Mouse (Mus musculus): ENCODE measurements around the gene Atp2b2.

The Atp2b2 gene

DNA sequence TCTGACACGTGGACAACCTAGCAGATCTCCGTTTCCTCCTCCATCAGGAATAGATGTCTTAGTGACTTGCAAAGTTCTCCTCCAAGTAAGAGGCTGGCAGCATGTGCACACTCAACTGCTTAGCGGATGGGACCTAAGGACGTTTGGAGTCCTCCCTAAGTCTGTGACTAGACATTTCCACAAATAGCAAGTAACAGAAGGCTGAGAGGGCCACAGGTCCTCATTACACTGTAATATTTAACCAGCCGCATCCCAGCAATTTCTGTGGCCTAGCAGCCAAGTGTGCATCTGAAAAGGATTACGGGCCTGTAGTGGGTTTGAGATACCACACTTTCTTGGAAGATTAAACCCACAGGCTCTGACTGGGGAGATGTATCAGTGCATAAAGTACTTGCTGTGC is 30.4 kb downstream of the Atp2b2 start:
- DNase-seq (ENCODE audit: low spot score), result no peak

DNA sequence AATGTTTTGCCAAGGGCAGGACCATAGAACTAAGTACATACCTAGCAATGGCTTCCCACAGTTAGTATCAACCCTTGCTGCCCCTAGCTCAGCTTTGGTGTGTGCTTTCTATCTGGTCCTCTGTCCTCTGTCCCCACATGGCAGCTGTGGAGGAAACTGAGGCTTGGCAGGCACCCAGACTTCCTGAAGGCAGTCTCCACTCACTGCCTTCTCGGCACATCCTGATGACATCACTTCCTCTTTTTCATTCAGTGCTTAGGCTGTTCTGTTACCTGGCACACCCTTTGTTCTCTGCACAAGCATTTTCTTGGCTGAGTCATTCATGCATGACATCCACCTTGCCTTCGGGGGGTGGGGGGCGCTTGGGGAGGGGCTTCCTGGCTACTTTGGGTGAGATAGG is 38.6 kb downstream of the Atp2b2 start:
- no peak for DNase-seq (ENCODE audit: low spot score)

DNA sequence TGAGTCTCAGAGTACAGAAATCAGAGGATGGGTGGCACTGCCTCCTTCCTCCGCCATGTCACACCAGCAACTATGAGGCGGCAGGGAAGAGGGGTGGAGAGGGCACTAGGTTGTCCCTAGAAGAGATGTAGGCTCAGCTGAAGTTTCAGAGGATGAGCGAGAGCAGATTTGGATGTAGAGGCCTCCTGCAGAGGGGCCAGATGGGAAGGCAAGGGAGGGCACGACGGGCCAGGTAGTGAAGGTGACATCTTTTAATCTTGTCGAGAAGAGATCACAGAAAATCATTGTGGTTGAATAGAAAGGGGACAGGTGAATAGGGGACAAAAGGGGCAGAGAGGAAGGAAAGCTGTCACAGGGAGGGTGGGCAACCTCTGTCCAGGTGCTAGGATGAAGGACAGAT is 41.5 kb downstream of the Atp2b2 start:
- DNase-seq (ENCODE audit: low spot score), result no peak

DNA sequence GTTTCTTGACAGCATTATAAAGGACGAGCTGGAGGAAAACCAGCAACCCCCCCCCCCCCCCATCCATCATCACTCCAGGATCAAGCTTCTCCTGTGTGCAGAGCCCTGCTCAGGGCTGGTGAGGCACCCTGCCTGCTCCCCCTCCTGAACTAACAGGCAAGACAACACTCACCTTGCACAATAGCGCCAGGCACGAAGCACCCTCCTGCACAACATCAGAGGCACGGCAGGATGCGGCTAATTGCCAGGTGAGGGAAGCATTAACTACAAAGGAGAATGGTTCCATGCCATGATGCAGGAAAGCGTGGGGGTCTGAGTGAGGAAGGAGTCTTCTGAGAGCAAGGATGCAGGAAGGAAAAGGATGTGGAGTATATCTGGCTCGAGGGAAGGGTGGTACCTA is 42.1 kb downstream of the Atp2b2 start:
- DNase-seq (ENCODE audit: low spot score), result no peak

DNA sequence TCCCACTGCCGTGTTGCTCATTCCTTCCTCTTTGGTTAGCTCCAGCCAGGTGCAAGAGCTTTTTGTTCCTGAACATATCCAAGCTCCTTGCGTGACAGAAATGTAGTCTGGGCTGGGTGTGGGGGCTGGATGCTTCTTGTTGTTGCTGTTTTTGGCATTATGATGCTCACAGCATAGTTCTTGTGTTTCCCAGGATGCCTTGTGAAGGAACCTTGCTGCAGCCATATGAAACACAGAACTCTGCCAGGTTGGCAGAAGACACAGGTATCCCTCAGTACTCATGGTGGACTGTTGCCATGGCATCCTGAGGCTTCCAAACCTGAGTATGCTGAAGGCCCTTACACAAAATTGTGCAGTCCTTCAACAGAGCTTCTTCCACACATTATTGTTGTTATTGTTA is 44.0 kb downstream of the Atp2b2 start:
- DNase-seq (ENCODE audit: low spot score), result no peak

DNA sequence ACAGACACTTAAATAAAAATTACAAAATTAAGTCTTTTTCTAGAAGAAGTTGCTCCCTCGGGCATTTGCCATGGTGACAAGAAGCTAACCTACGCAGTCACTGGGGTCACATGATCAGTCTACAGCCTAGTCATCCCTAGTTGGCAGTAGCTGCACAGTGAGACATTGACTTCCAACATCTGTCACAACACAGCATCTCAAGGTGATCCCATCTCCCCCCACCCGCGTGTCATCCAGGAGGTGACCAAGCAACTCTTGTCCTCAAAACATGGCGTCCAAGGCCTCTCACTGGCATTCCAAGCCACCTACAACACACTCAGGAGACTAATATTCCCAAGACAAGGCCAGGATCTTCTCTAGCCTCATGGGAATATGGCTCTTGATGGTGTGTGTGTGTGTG is 48.2 kb downstream of the Atp2b2 start:
- DNase-seq (ENCODE audit: low spot score), result no peak

DNA sequence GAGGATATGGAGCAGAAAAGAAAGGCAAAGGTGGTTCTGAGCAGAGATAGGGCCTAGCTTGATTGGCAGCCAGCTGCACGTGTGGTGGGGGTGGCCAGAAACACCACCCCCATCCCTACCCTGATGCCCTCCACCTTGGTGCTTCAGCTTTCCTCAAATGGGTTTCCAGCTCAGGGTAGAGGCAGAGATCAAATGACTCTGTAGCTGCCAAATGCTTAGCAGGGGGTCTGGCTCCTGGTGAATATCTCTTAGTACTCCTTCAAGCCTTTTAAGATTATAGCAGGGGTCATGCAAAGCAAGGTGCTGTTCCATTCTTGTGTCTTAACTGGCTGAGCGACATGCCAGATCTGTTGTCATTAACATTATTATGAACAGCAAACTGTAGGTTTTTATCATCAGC is 50.3 kb downstream of the Atp2b2 start:
- no peak for DNase-seq (ENCODE audit: low spot score)

DNA sequence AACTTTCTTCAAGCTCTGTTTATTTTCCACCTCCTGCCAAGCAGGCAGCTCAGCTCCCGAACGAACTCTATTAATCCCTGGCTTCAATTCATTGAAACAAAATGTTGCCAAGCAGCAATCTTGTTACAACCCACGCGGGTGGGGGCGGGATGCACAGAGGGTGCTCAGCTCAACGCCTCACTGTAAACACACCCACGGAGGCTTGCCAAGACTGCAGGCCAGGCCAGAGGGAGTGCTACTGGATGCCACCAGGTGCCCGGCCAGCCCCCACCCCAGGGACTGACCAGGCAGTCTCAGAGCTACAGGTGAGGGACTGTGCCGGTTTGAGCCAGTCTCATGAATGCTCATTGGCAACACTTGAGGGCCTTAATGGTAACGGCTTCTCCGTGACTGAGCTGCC is 50.9 kb downstream of the Atp2b2 start:
- DNase-seq (ENCODE audit: low spot score), result peak; percentile 5

DNA sequence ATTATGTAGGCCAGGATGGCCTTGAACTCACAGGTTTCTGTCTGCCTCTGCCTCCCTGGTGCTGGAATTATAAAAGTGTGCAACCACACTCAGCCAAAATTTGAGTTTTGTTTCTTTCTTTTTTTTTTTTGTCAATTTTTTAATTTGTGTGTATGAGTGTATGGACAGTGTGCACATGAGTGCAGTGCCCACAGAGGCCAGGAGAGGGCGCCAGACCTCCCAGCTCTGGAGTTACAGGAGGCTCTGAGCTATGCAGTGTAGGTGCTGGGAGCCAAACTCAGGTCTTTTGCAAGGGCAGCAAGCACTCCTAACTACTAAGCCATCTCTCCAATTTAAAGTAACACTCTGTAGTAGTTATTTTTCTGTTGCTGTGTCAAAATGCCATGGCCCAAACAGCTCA is 52.4 kb downstream of the Atp2b2 start:
- no peak for DNase-seq (ENCODE audit: low spot score)

DNA sequence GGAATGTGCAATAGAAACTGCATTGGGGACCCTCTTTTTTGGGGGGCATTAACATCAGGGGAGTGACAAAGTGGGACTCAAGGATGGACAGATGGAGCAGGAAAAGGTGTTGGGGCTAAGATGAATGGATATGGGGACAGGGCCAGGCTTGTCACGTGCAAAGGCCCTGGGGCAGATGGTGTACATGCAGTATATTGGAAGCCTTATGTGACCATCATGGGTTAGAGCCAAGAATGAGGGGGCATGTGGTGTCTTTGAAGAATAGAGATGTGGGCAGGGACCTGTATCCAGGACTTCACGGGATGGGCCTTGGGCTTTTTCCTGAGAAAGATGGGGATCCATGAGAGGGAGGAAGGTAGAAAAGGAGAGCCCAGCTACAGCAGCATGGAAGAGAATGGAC is 53.9 kb downstream of the Atp2b2 start:
- DNase-seq (ENCODE audit: low spot score), result no peak

DNA sequence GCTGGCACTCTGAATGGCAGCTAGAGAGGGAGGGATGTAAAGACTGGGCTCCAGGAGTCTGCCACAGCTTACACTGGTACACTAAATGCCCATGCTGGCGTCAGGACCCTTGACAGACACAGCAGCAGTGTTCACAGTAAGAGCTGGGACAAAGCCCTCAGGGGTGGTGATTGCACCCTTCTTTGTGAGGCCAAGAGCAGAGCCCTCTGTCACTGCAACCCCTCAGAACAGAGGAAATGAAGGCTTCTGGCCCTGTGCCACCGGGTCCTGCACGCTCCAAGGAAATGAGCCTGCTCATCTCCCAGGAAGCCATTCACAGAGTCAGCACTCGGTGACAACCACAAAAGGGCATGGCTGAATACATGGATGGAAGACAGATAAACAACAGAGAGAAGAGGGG is 55.7 kb downstream of the Atp2b2 start:
- no peak for DNase-seq (ENCODE audit: low spot score)

DNA sequence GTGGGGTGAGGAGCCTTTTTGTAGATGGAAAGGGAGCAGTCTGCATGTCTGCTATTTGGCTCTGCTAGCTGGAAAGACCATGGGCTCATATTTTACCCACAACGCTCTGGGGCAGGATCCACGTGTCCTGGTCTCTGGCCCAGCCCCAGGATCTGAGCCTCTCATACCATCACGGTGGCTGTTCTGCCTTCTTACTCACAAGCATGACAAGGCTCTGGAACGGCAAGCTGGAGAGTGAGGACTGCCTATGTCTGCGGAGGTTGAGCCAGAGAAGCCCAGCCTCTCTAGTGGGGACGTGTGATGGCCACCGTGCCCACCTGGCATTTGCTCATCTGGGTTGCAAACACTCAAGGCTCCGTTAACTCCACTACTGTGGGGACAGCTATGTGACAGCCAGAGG is 63.7 kb downstream of the Atp2b2 start:
- DNase-seq (ENCODE audit: low spot score), result no peak

DNA sequence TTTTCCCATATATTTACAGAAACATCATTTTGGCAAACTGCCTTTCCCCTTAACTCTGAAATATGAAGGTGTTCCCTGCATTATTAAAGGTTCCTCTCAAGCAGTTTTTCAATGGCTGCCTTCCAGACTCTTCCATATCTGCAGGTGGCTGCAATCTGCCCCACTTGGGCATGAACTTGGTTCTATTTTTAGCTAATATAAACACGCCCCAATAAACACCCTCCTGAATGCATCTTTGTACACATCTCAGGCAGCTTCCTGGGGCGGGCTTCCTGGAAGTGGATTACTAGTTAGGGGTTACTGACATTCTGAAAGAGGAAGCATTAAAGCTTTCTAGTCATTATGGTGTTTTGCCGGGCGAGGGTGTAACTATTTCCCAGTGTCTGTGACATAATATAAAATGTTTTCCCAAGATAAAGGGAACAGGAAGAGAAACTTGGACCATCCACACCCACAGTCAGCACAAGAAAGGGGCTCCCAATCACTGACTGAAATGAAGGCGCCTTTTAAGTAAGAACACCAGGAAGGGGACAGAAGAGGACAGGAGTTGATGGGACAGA is 64.2 kb downstream of the Atp2b2 start:
- DNase-seq (ENCODE audit: low spot score), result no peak

DNA sequence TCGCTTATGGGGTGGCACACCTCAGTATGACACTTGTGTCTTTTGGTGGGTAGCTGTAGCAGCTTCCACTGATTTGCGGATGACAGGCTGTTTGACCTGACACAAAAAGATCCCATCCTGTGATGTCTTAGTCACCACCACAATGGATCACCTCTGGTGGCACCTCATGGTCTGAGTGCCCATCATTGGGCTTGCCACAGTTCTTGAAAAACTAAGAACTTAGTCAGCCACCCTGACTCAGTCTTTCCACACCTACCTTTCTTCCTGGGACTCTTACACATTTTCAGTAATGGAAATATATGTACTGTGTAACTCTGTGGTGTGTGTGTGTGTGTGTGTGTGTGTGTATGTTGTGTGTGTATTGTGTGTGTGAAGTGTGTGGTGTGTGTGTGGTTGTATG is 71.5 kb downstream of the Atp2b2 start:
- DNase-seq (ENCODE audit: low spot score), result no peak

DNA sequence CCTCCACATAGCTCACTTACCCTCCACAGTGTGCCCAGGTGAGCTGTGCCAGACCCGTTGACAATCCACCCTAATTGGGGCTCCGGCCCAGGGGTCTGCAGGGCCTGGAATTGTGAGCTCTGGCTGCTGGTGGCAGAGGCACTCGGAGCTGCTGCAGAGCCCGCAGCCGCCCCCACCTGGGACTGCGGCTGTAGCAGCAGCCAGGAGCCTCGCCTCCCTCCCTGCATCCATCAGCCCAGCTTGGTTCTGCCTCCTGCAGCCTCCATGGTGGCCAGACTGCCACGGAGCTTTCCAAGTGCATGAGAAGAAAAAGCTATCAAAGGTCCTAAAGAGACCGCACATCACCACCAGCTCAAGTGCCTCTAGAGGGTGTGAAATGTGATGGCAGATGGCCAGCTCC is 71.9 kb downstream of the Atp2b2 start:
- DNase-seq (ENCODE audit: low spot score), result no peak

DNA sequence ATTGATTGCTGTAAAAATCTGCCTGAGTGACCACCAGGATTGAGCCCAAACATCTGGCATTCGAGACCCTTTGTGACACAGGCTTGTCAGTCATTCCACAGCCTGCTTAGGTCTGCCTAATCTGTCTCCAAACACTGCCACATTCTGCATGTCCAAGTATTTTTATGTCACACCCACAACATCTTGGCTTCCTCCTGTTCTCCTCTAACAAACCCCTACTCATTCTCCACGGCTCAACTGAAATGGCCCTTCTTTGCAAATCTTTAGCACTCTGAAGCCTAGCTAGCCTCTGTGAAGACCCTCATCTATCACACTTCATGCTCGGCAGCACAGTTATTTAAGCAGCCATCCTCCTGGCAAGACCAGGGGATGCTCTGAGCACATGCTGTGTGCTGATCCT is 72.7 kb downstream of the Atp2b2 start:
- no peak for DNase-seq (ENCODE audit: low spot score)

DNA sequence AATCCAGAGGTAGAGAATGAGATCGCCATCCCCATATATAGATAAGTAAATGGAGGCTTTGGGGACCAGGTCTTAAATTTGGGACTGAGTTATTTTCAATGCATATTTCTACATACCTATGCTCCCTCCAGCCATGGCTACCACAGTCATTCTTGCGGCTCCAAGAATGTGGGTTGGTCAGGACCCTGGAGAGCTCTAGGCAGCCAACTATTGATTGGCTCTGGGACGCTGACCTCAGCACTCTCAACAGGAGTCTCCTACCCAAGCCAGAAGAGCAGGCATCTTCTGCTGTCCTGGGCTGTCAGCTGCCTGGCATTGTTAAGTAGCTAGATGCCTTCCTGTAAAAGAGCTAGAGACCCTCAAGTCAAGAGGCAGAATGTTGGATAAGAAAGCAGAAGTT is 79.6 kb downstream of the Atp2b2 start:
- DNase-seq (ENCODE audit: low spot score), result no peak

DNA sequence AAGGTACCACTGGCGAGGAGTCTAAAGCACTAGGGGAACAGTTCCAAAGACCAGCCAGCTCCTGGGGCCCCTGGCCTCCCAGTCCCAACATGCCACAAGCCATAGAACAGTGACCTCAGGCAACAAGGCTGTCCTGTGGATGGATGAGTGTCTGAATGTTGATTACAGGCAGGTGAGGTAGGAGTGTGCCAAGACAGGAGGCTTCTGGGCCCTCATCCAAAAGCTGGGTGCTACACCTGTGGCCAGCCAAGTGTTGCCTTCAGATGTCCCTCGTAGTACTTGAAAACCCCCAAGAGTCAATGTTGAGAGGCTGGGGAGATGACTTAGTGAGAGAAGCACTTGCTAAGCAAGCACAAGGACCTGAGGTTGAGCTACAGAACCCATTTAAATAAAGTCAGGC is 80.8 kb downstream of the Atp2b2 start:
- no peak for DNase-seq (ENCODE audit: low spot score)

DNA sequence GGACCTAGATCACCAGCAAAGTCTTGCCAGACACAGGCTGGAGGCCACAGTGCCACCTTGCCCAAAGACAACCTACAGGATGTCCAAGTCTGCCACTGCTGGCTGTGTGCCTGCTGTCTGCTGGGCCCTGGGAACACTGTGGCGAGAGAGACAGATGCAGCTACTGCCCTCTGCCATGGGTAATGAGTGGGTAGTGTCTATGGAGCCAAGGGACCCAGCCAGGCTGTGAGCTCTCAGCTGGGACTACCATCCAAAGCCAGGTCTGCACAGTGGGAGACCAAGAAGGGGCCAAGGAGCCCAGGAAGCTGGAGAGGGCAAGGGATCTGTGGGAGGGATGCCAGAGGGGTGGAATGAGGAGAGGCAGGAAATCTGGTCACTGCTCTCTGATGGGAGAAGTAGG is 83.1 kb downstream of the Atp2b2 start:
- DNase-seq (ENCODE audit: low spot score), result no peak

DNA sequence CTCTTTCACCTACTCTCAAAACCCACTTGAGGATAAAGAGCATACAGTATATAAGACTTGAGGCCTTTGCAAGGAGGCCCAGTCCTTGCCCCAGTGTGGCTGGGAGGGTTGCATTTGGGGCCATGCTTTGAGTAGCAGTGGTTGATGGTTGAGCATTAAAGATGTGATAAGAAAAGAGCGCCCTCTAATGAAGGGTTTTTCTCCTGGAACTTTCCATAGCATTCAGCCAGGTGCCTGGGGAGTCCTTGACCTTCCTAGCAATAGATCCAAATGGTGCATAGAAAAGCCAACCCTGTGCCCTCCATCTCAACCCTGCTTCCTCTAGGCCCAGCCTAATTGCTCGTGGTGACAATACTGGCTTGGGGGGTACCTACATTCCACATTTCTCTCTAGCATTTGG is 83.7 kb downstream of the Atp2b2 start:
- DNase-seq (ENCODE audit: low spot score), result no peak

DNA sequence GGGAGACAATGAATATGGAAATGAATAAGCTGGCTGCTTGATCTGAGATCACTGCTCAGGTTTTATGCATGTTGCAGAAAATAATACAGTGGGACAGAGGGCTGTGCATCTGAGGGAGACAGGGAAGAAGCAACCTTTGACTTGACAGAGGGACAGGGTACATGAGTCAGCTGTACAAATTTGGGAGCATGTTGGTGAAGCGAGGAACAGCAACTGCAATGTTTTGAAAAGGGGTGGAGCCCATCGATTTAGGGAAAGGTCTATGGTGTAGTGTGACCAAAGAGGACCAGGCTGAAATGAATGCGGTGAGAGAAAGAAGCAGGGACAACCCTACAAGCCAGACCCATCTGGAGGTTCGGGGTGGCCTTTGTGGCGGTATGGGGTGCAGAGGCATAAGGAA is 84.4 kb downstream of the Atp2b2 start:
- no peak for DNase-seq (ENCODE audit: low spot score)

DNA sequence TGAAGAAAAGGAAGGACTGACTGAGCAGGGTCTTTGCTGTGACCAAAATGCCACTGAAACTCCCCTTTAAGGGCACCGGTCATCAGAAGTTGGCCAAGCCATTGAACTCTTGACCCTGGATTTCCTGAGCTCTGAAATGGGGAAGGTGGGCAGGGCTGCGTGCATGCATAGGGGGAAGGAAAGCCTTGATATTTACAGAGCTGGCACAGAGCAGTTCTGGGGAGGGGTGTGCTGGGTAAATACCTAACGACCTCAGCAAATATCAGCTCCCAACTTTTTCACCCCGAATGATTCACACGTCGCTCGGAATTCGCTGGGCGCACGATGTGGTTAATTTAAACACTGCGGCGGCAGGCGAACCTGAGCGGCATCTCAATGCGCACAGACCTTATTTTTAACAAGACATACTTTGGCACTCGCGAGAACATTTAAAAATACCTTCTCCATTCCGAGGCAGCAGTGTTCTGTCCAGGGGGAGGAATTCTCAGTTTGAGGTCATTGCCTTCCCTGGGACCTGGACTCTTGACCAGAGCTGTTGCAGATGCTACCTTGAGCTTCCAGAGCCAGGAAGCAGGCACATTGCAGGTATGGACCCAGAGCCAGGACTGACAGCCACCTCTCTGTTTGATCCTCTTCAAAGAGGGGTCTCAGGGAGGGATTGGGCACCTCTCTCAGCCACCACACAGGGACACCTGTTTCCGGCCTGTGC is 85.0 kb downstream of the Atp2b2 start:
- no peak for DNase-seq (ENCODE audit: low spot score)

DNA sequence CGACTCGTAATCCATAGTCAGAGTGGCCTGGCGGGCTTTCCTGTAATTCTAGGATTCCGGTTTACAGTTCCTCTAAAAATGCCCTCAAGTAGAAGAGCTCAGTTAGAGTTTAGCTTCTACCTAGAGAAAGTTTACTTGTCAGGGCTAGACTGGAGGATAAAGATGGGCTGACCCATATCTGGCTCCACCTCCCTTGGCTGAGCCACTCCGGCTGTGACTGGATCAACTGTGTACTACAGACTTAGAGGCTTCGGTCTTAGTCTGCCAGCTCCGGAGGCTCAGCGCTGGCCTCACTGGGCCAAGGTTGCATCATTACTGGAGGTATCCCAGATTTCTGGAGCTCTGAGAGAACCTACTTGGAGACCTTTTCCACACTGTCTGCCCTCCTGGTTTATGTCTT is 94.9 kb downstream of the Atp2b2 start:
- no peak for DNase-seq (ENCODE audit: low spot score)

DNA sequence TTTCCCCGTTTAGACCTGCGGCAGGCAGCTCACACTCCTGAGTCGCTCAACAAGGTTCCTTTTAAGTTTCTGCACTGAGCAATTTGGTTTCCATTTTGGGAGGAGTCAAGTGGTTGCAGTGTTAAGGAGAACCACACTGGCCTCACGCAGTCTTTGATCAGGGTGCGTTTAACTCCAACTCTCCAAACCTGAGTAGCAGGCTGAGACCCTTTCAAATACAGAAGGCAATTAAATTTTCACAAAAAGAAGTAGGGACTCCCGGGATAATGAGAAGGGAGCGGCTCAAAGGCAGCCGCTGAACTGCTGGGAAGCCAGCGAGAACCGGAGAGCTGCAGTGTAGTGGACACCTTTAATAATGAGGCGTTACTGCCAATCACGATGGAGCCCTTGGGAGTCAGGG is 100.1 kb downstream of the Atp2b2 start:
- DNase-seq (ENCODE audit: low spot score), result no peak

DNA sequence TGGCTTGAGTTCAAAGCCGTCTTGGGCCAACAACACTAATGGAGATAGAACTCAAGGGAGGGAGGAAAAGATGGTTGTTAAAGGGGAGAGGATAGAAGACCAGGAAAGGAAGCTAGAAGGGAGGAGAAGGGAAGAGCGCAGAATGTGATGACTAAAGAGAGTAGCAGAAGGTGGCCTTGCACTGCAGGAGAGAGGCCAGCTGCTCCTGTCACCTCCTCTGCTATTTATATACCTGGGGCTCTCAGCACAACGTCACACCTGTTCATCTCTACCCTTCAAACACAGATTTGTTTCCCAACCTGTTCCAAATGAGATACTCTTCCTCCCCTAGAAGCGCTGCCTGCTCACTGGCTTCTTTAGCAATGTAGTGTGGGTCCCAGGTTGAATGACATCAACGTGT is 101.1 kb downstream of the Atp2b2 start:
- DNase-seq (ENCODE audit: low spot score), result no peak

Data from lung, postnatal 25 days (tissue).